21 mouse cellular contexts compared by ENCODE assay signal in the genomic region with DNA sequence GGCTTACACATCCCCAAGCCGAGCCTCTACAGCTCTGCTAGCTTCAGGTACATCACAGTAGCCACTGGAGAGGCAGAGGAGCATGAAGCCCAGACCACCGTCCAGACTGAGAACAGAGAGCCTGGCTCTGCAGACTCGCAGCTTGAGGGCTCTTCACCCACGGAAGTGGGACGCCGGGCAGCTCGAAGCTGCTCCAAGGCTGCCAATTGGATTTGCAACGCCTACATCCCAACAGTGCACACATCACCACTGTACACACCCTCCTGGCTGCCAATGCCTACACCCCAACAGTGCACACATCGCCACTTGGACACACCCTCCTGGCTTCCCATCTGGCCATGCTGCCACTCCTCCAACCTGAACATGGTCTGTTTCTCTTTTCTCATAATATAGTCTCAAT.
DNase-seq lines count a peak whose midpoint lies in the region; ATAC-seq and TF ChIP-seq lines count a peak whose summit lies in the region.
"Had no signal": no experiment of that assay in that cellular context is flagged by ENCODE, and none has a peak within 500 bp of the region (broad histone marks: within the 10 kb centered on the region; RNA-seq: fewer than 3 reads in every experiment).

No protein-coding gene starts in this region.

- DNase-seq in cerebellum, postnatal 4 days (ENCODE audit: low spot score in 2 of 2) = no peak
- DNase-seq in left cerebral cortex, postnatal 36 days (ENCODE audit: low spot score in 2 of 2) = peak; percentile 21 to 38
- DNase-seq in left cerebral cortex, postnatal 4 days = no peak
- no peak for DNase-seq in ES-E14 (ENCODE audit: low read depth, low spot score)
- DNase-seq in lung, postnatal 25 days (ENCODE audit: low spot score) = peak; percentile 16
- DNase-seq in testis, postnatal 10 days (ENCODE audit: low spot score) = no peak
- no peak for DNase-seq in thymus, postnatal 14 days
- DNase-seq: adrenal gland, postnatal 10 days; cerebellum, adult 11 months; cerebellum, postnatal 14 days; kidney, adult 8-10 months; kidney, postnatal 14 days; spleen, adult 18-20 months had no signal

- intact Hi-C loops in left cerebral cortex, postnatal 36 days (cut with DNase I) = no loop called here
- intact Hi-C loops in left cerebral cortex, postnatal 4 days (cut with DNase I) = no loop called here

- ATAC-seq in cerebellum, adult (ENCODE audit: insufficient number of reproducible peaks, low FRiP score, low TSS enrichment) = 0 out of 2 replicates have a peak, but pooled peaks have one; percentile 26
- ATAC-seq: activated CD4-positive, CD25-positive, alpha-beta regulatory T cell, adult 4 months; forebrain, embryonic 16.5 days; midbrain, embryonic 16.5 days had no signal

- H3K27ac ChIP-seq in ES-E14 (ENCODE audit: insufficient read depth, low read depth, low read length, poor library complexity, severe bottlenecking) = 0 out of 2 replicates have a peak overlapping the region, but pooled peaks have one; percentile 5
- H3K27ac ChIP-seq: embryonic facial prominence, embryonic 15.5 days; heart, embryonic 10.5 days; limb, embryonic 15.5 days; liver, embryonic 15.5 days had no signal

- no peak overlapping the region for H3K4me3 ChIP-seq in ES-E14 (ENCODE audit: insufficient read depth in 1 of 2, low read depth in 1 of 2, low read length in 2 of 2, poor library complexity in 1 of 2, severe bottlenecking in 1 of 2)
- H3K4me3 ChIP-seq: embryonic facial prominence, embryonic 15.5 days; heart, embryonic 10.5 days; limb, embryonic 15.5 days; liver, embryonic 15.5 days had no signal

- peaks cover 1 to 10% of the 10 kb centered on the region in 2 experiments; a peak in 1 of 4 replicates for H3K4me1 ChIP-seq in ES-E14 (ENCODE audit: control insufficient read depth in 2 of 2, insufficient read depth in 2 of 2, low read length in 2 of 2, poor library complexity in 1 of 2)
- H3K4me1 ChIP-seq: liver, embryonic 15.5 days had no signal

- no peaks in the 10 kb centered on the region for H3K9me3 ChIP-seq in ES-E14 (ENCODE audit: control insufficient read depth, insufficient read depth, low read depth, low read length)
- H3K9me3 ChIP-seq: embryonic facial prominence, embryonic 15.5 days; heart, embryonic 10.5 days; limb, embryonic 15.5 days; liver, embryonic 15.5 days had no signal

- in situ Hi-C loops in ES-E14 (cut with MboI; ENCODE audit: low sequenced_read_pairs in 2 of 2, unreplicated experiment in 2 of 2) = no loop called here

- no peaks in the 10 kb centered on the region for H3K36me3 ChIP-seq in ES-E14 (ENCODE audit: control insufficient read depth, insufficient read depth, low read length, poor library complexity, severe bottlenecking)
- H3K36me3 ChIP-seq: embryonic facial prominence, embryonic 15.5 days; heart, embryonic 10.5 days; limb, embryonic 15.5 days; liver, embryonic 15.5 days had no signal

- no peak overlapping the region for H3K9ac ChIP-seq in ES-E14 (ENCODE audit: insufficient read depth, low read depth, low read length, poor library complexity, severe bottlenecking)
- H3K9ac ChIP-seq: embryonic facial prominence, embryonic 15.5 days; limb, embryonic 15.5 days; liver, embryonic 15.5 days had no signal

TF ChIP-seq in ES-E14, 5 proteins besides CTCF, POLR2A, EP300 and RAD21:
- no peak for TF ChIP-seq CHD2 (IDR thresholded peaks at IDR 0.05; ENCODE audit: low read depth, low read length)
- TF ChIP-seq ZC3H11A (IDR thresholded peaks at IDR 0.05; ENCODE audit: borderline replicate concordance, low read depth, low read length) = no peak
- no peak for TF ChIP-seq ZNF384 (IDR thresholded peaks at IDR 0.05; ENCODE audit: low read depth, low read length)
- TF ChIP-seq HCFC1 (IDR thresholded peaks at IDR 0.05; ENCODE audit: borderline replicate concordance, insufficient read depth, low read length) = no peak
TF ChIP-seq in ES-E14: peak in this region for 0.

Comparison
In these comparisons a context has a peak if more than half of its experiments do, and no peak if none do; other contexts are left out.
1. DNase-seq: peak in left cerebral cortex, postnatal 36 days (2 of 2) and lung, postnatal 25 days (single experiment); none in cerebellum, postnatal 4 days (0 of 2), left cerebral cortex, postnatal 4 days (single experiment), ES-E14 (single experiment), testis, postnatal 10 days (single experiment) and thymus, postnatal 14 days (single experiment).